Mouse (Mus musculus) C2C12 (cell line): Measurements from ENCODE around the gene Commd8.

Experiments used
- CTCF ChIP-seq: IDR thresholded peaks from one replicate; pipeline ENCODE4 v1.5.1; 2011; ENCODE audit not compliant: control insufficient read depth, insufficient read depth, insufficient read length
- MYOG ChIP-seq: IDR thresholded peaks from one replicate; pipeline ENCODE4 v1.6.1; 2011; ENCODE audit not compliant: control insufficient read depth, insufficient read length; ENCODE audit errors: extremely low read depth

GRCm38 (mm10) chr5:72205271-72205670, 37.3 kb upstream of the Commd8 start:
- TF ChIP-seq CTCF (no peak), MYOG (no peak)
